Mouse (Mus musculus) frontal cortex, postnatal 14 days (tissue): ENCODE measurements at regions not wholly inside any gene's neighbourhood (a gene's known extent, or its start where the extent isn't known, plus 50 kb on each side); places are given as distances from the start of the nearest gene placed in this dataset.
A peak's percentile ranks its signal among the peaks of the same experiment; 100 is the strongest.
"Not testable (repeated sequence)": the region's sequence is repeated elsewhere in the genome, so short reads cannot be mapped to it uniquely, and the experiment has no call there.

Experiments
- DNase-seq, 2 experiments: peaks; one replicate each; pipeline ENCODE4 v3.0.0; 2022; ENCODE audit warnings: low spot score in 2 of 2

DNA sequence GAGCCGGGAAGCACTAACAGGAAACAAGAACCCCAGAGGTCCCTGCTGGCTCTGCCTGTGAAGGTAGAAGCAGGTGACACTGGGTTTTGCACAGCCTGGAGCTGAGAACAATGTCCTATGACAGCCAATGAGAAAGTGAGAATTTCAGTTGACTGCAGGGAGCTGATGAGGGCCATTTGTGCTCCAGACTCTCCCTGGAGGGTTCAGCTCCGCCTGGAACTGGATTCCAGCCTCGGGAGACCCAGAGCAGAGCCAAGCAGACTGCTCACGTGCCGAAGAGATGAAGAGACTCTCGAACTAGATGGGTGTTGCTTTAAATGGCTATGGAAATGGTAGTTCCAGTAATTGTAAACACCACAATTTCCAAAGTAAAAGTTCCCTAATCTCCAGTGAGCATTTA is 93.5 kb downstream of the Cand1 start:
- DNase-seq: no peak

- no peak for DNase-seq
Measured at GRCm38 (mm10) chr10:119142866-119143265, 97.0 kb downstream of the Cand1 start.

DNA sequence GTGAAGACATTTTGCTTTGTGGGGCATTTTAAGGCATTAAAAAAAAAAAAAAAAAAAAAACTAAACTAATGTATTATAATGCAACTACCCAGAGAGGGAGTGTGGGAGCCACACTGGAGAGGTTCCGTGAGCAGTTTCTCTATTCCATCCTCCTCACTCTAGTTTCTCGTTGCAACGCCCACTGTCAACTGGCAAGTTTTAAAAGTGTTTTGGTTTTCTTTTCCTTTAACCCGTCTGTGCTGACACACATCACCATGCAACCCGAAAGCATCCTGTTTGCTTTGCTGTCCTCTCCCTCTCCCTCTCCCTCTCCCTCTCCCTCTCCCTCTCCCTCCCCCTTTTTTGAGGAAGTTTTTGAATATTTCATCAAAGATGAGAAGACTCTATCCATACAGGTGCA is 97.5 kb downstream of the Cand1 start:
- DNase-seq: no peak

- DNase-seq: no peak
Measured at GRCm38 (mm10) chr10:119138237-119138636, 101.6 kb downstream of the Cand1 start.

DNA sequence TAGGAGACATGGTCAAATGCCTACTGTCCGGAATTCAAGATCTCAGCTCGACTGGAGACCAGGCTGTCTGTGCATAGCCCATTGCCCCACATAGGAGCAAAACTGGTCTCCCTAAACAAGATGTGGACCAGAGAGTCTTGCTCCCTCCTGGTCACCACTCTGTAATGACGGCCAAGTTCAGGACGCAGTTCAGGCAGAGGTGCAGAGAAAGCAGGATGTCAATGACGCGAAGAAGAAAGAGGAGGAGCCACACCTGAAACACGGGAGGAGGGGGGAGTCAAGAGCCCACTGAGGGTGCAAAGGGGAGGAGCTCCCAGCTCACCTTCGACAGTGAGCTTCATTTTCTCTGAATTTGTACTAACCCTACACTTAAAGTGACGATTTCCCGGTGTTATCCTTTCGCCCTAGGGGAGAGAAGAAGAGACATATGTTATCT is 104.3 kb downstream of the Cand1 start:
- no peak for DNase-seq

DNA sequence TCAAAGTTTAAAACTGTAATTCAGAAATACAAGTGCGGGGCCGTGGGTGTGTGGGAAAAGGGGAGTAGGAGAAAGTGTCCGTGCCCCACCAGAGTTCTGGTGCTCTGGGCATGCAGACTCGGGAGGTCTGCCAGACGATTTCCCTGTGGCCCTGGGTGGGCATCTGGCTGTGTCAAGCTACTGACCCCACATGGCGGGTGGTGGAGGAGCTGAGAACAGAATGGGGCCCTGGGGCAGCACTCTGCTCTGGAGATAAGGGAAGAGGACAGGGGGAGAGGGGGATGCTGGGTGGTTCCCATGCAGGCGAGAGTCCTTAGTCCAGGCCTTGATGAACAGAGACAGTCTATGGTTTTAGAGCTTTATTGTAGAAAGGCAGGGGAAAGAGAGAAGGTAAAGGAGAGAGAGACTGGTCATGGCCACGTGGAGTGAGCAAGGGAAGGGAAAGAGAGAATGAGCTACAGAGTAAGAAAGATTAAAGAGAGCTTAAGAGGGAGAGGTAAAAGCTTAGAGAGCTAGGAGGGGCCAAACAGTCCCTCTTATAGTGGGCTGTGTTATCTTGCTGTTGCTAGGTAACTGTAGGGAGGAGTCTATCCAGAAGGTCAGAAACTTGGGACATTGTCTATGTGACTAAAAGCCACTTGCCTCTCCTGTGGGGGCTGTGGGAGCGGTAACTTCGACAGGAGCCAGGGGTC is 104.9 kb downstream of the Cand1 start:
- DNase-seq: no peak

- peak in 1 of 2 experiments; percentile 10 for DNase-seq
Measured at GRCm38 (mm10) chr10:119131977-119132376, 107.9 kb downstream of the Cand1 start.

- no peak for DNase-seq
Measured at GRCm38 (mm10) chr10:119130676-119131075, 109.2 kb downstream of the Cand1 start.

- DNase-seq: no peak
Measured at GRCm38 (mm10) chr10:119128035-119128434, 111.8 kb downstream of the Cand1 start.

DNA sequence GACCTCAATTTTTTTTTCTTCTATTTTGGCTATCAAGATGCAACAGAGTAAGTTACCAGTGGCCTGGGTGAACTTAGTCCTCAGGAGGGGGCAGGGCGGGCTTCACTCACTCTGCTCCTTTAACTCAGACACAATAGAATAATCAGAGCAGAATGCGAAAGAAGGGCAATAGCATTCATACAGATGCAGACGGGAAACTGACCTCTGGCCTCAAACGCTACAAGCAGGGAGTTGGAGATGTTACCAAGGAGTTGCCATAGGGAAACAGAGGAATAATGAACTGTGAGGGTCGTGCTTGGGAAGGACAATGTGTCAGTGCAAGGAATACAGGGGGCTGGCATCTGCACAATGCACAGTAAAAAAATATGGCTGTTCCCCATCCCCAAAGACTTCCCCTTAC is 116.3 kb downstream of the Cand1 start:
- no peak for DNase-seq

DNA sequence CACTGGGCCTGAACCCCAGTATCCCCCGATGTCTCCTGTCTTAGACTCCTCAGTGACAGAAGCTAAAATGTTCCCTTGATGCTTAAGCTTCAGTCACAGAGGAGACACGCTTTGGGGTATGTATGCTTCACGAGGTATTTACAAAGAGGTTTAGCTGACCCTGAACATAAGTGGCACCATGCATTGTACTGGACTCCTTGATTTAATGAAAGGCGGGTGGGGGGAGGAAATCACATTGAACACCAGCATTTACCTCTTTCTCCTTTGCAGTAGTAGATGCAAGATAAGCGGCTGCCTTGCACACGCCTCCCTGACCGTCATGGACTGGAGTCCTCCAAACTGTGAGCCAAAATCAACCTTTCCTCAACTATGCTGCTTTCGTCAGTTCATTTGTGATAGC is 117.5 kb downstream of the Cand1 start:
- no peak for DNase-seq

- no peak for DNase-seq
Measured at GRCm38 (mm10) chr10:119121575-119121974, 118.3 kb downstream of the Cand1 start.

DNA sequence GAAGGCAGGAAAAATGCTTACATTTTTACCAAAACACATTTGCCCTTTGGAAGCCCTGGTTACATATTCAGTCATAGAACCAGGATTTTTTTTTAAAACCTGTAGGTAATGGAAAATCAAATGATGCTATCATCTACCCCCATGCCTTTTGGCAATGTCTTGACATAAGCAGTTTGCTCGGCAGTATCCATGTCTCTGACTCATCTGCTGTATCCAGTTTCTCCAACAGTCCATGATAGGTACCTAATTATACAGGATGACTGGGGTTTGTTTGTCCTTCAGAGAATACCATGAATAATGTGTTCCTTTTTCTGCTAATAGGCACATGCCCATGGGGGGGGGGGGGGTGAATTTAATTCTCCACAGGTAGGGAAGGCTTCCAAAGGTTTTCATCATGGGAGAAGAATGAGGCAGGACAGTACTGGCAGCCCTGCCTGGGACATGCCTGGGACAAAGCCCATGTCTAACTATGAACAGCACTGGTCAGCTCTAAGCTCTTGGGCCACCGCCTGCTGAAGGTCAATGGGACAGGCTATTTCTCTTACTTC is 122.9 kb downstream of the Cand1 start:
- DNase-seq: no peak

DNA sequence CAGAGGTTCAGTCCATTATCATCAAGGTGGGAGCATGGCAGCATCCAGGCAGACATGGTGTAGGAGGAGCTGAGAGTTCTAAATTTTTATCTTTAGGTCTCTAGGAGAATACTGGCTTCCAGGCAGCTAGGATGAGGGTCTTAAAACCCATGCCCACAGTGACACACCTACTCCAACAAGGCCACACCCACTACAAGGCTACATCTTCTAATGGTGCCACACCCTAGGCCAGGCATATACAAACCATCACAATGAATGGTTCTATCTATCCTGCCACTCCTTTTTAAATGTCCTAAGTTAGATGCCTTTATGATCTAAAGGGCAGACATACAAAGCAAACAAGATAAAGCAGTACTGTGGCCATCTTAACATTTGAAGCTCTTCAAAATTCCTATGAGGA is 124.7 kb downstream of the Cand1 start:
- DNase-seq: not testable (repeated sequence)

- DNase-seq: no peak
Measured at GRCm38 (mm10) chr10:119114653-119115052, 125.2 kb downstream of the Cand1 start.

DNA sequence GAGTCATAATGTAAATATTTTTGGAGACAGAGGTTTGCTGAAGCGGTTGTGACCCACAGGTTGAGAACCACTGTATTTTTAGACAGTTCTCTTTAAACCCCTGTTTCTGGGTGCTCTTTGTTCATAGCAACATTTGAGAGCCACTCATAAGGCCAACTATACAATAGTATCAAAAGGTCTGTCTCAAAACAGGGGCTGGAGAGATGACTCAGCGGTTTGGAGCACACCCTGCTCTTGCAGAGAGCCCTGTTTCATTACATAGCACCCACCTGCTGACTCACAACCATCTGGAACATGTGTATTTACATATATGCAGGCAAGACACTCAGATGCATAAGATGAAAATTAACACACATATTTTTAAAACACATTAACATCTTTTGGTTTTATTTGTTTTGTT is 128.0 kb downstream of the Cand1 start:
- DNase-seq: no peak

GRCm38 (mm10) chr10:119111409-119111808 is 128.4 kb downstream of the Cand1 start:
- DNase-seq: no peak

DNA sequence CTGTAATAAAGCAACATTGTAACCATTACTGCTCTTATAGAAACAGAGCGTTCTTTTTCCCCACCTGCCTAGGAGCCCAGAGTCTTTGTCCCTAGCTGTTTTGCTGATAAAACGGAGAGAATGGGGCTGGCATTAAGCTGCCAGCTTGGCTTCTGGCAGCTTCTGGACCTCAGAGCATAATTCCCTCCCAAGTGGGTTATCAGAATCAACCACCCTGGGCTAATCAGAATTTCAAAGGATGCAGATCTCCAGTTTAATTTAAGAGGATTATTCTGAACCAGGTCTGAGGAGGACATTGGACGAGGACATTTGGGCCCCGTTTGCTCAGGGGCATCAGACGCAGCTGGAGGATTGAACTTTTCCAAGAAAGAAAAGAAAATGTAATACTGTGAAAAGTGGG is 129.2 kb downstream of the Cand1 start:
- DNase-seq: no peak

DNA sequence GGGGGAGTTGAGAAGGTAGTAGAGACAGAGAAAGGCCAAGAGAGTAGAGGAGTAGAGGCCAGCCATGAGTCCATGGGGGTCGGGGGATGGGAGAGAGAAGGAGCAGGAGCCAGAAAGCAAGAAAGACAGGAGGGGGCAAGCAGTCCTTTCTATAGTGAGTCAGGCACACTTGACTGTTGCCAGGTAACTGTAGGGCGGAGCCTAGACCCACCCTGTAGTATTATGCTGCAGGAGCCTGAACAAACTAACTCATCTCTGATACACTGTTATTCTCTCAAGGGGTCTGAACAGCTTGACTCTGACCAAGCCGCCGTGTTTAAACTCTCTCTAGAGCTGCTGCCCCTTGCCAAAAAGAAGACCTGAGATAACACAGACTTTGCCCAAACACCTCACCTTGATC is 130.6 kb downstream of the Cand1 start:
- DNase-seq: no peak

DNA sequence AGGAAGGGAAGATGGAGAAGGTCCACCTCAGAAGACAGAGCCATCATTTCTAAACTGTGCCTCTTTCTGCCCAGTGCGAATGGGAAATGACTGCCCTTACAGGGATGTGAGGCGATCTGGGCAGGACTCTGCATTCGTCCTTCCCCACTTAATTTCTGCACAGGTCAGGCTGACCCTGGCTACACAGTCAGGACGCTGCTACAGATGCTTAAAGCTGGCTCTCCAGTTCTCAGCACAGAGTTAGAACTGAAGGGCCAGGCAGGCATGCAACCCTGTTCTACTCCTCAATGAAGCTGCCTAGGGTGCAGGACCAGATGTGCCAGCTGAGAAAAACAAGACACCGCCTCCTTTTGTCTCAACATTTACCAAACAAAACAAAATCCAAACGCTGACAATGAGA is 132.1 kb downstream of the Cand1 start:
- no peak for DNase-seq

- DNase-seq: no peak
Measured at GRCm38 (mm10) chr10:119106105-119106504, 133.8 kb downstream of the Cand1 start.

DNA sequence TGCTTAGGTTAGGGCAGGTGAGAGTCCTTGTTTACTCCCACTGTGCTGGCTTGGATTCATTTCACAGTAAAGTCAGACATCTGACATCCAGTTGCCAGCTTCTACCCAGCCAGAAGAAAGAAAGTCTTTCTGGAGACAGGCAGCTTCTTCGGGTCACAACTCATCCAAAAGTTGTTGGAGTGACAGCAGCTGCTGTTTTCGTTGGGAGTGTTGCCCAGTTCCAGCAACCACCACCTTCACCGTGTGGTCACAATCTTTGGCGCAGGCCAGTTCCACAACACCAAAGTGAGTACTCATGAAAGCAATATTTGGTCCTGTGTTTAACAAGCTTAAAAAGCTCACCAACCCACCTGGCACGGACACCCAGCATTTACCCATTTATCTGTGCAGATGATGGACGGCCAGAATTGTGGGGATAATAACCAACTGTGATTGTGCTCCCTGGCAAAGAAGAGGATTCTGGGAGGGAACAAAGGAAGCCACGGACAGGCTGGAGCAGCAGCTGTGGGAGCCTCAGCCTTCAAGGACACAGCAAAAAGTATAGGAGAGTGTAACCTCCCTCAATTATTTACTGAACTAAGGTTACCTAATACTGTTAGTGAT is 134.5 kb downstream of the Cand1 start:
- DNase-seq: no peak

DNA sequence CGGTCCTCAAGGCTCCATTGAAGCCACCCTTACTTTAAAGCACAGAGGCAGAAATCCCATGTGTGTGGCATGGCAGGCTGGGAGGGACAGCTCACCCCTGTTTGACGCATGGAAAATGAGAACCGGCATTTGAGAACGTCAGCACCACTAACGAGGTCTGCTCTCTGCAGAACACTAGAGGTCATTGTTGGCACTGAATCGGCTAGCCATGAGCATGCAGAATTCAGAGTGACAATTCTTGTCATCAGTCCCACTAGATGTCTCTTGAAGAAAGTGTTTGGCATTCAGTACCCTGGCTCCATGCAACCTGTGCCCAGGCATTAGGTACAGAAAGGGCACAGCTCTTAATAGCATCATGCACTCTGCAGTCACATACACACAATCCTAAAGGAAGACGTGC is 139.3 kb downstream of the Cand1 start:
- no peak for DNase-seq
